Mouse (Mus musculus) lung, adult 2 months (tissue): Measurements from ENCODE around the gene Mrpl49. TPM values are rescaled to one million over a fixed set of nuclear protein-coding genes. Genes with fewer than 3 reads are reported as not detected.

Experiments used
- DNase-seq: peaks from one replicate; pipeline ENCODE4 v3.0.0; 2022
- H3K4me1 ChIP-seq: fragments of 200-500 bp; 2 replicates; pipeline ENCODE4 v1.6.1; 2011; ENCODE audit warnings: low read length; ENCODE audit not compliant: control insufficient read depth, insufficient read depth
- H3K4me3 ChIP-seq: fragments of 200-500 bp; replicated peaks from 2 replicates; pipeline ENCODE3; 2011; ENCODE audit warnings: low read depth, mild to moderate bottlenecking, control low read depth, low read length; ENCODE audit errors: extremely low read depth
- CTCF ChIP-seq: fragments of 200-500 bp; IDR thresholded peaks from 2 replicates; pipeline ENCODE4 v1.5.1; 2011; ENCODE audit warnings: mild to moderate bottlenecking, low read length, control low read depth; ENCODE audit not compliant: insufficient read depth
- POLR2A ChIP-seq: fragments of 200-500 bp; IDR thresholded peaks from 2 replicates; pipeline ENCODE4 v1.6.1; 2011; ENCODE audit warnings: low read depth, mild to moderate bottlenecking, control low read depth, low read length, borderline replicate concordance; ENCODE audit errors: extremely low read depth
- WGBS: fragments of 180-500 bp; shearing (Covaris S2); methylation state at CpG from one replicate; pipeline ENCODE4 v1.1.7; 2018; 5-methylcytosine and 5-hydroxymethylcytosine counted together
- polyA plus RNA-seq: library from polyadenylated mRNA; depleted of rRNA; stranded (reverse); fragments of >200 nt; gene quantifications from 2 replicates; pipeline ENCODE4 v1.2.3, GENCODE M21; 2012

The Mrpl49 gene
- polyA plus RNA-seq, 1 experiment = 13.7 TPM

GRCm38 (mm10) chr19:6067724-6068415, 10.3 kb upstream of the Mrpl49 start, which contains the start of gene Tm7sf2:
TSS of gene Tm7sf2 (minus strand) at chr19:6068373.
- peak; percentile 85 for DNase-seq
- no peak for TF ChIP-seq POLR2A
- Histone ChIP-seq H3K4me3 (peak within 1 kb of the TSS; percentile 47), H3K4me1 (peaks cover 8% of the 10 kb centered on the region; the same call in 1 of the 2 replicates)
- 11% methylated on average over 33 of the region's 33 CpGs for WGBS

- peaks cover 12% of the 10 kb centered on the region for H3K4me1 ChIP-seq
- peak; percentile 77 for DNase-seq
- TF ChIP-seq CTCF (peak; percentile 80), POLR2A (peak; percentile 10; the same call in 1 of the 2 replicates)
- WGBS = under 1% methylated on average over 30 of the region's 30 CpGs
- peak overlapping the region; percentile 11 for H3K4me3 ChIP-seq
These were observed 9.6 kb upstream of the Mrpl49 start for GRCm38 (mm10) chr19:6067011-6067723.

- no peak for DNase-seq
- peaks cover 17% of the 10 kb centered on the region for H3K4me1 ChIP-seq
- TF ChIP-seq CTCF (no peak), POLR2A (no peak)
- 39% methylated on average over 5 of the region's 5 CpGs for WGBS
- H3K4me3 ChIP-seq = no peak overlapping the region
These were observed 9.0 kb upstream of the Mrpl49 start for GRCm38 (mm10) chr19:6066571-6066970.

- DNase-seq = no peak
These were observed 5.5 kb upstream of the Mrpl49 start for GRCm38 (mm10) chr19:6063081-6063480.

GRCm38 (mm10) chr19:6062418-6062817, 4.8 kb upstream of the Mrpl49 start:
- no peak for DNase-seq
- H3K4me3 ChIP-seq = peak overlapping the region; percentile 33
- 44% methylated on average over 5 of the region's 5 CpGs for WGBS
- peaks cover 19% of the 10 kb centered on the region for H3K4me1 ChIP-seq
- no peak for TF ChIP-seq POLR2A
- no peak for TF ChIP-seq CTCF

More at GRCm38 (mm10) chr19:6063081-6063480, 5.5 kb upstream of the Mrpl49 start:
- Histone ChIP-seq H3K4me1 (peaks cover 21% of the 10 kb centered on the region), H3K4me3 (no peak overlapping the region)
- WGBS = 93% methylated on average over 6 of the region's 6 CpGs
- TF ChIP-seq CTCF (no peak), POLR2A (no peak)

GRCm38 (mm10) chr19:6061641-6062302, 4.2 kb upstream of the Mrpl49 start:
- DNase-seq = peak; percentile 36
- Histone ChIP-seq H3K4me3 (peak overlapping the region; percentile 94), H3K4me1 (peaks cover 19% of the 10 kb centered on the region)
- TF ChIP-seq POLR2A (peak; percentile 19; the same call in 1 of the 2 replicates), CTCF (no peak)
- 1% methylated on average over 44 of the region's 44 CpGs for WGBS

GRCm38 (mm10) chr19:6061021-6061533, 3.5 kb upstream of the Mrpl49 start, which contains the start of gene Znhit2:
TSS of gene Znhit2 (plus strand) at chr19:6061192.
- TF ChIP-seq CTCF (no peak), POLR2A (peak; percentile 64; the same call in 1 of the 2 replicates)
- WGBS = under 1% methylated on average over 58 of the region's 58 CpGs
- DNase-seq = peak; percentile 92

GRCm38 (mm10) chr19:6058966-6059365, 1.4 kb upstream of the Mrpl49 start:
- no peak for DNase-seq
- WGBS = 76% methylated on average over 5 of the region's 5 CpGs
- H3K4me3 ChIP-seq = no peak overlapping the region
- peaks cover 19% of the 10 kb centered on the region for H3K4me1 ChIP-seq
- TF ChIP-seq POLR2A (no peak), CTCF (no peak)

More at GRCm38 (mm10) chr19:6061021-6061533, 3.5 kb upstream of the Mrpl49 start, which contains the start of gene Znhit2:
- Histone ChIP-seq H3K4me1 (peaks cover 19% of the 10 kb centered on the region), H3K4me3 (peak within 1 kb of the TSS; percentile 94)

- DNase-seq = no peak
- WGBS = 28% methylated on average over 5 of the region's 5 CpGs
- TF ChIP-seq POLR2A (no peak), CTCF (no peak)
- Histone ChIP-seq H3K4me3 (peak overlapping the region; percentile 96), H3K4me1 (peaks cover 19% of the 10 kb centered on the region)
These were observed 928 bp upstream of the Mrpl49 start for GRCm38 (mm10) chr19:6058513-6058912.
